Mouse (Mus musculus): ENCODE data around the gene Edil3. TPM values are rescaled to one million over a fixed set of nuclear protein-coding genes. Genes with fewer than 3 reads are reported as not detected.

Gene Edil3
- polyA plus RNA-seq, 1 experiment from 2014 or later, result 5.8 TPM

GRCm38 (mm10) chr13:89256906-89257305 is 435.6 kb downstream of the Edil3 start:
- Histone ChIP-seq H3K27ac (replicated peaks in 1 of 2; ENCODE audit: control insufficient read depth in 1 of 2, insufficient read depth in 1 of 2, low read depth in 2 of 2, low read length in 2 of 2) (no peak overlapping the region), H3K9ac (ENCODE audit: low read length) (no peak overlapping the region), H3K9me3 (ENCODE audit: control insufficient read depth, low read length) (no peaks in the 10 kb centered on the region), H3K4me3 (ENCODE audit: control insufficient read depth in 1 of 2, insufficient read depth in 1 of 2, low read depth in 1 of 2, low read length in 2 of 2) (no peak overlapping the region), H3K36me3 (ENCODE audit: control insufficient read depth, insufficient read depth, low read length) (no peaks in the 10 kb centered on the region), H3K27me3 (ENCODE audit: control insufficient read depth, insufficient read depth, low read length) (no peaks in the 10 kb centered on the region), H3K4me2 (ENCODE audit: low read length) (no peak overlapping the region), H3K4me1 (ENCODE audit: control insufficient read depth in 2 of 2, insufficient read depth in 2 of 2, low read length in 2 of 2) (no peaks in the 10 kb centered on the region)
- 40% methylated on average over 1 of the region's 1 CpGs for WGBS
- no peak for ATAC-seq (ENCODE audit: insufficient number of reproducible peaks, insufficient read depth, low FRiP score, low read depth)

- Histone ChIP-seq H3K36me3 (ENCODE audit: control insufficient read depth, insufficient read depth, low read length) (no peaks in the 10 kb centered on the region), H3K27me3 (ENCODE audit: control insufficient read depth, insufficient read depth, low read length) (no peaks in the 10 kb centered on the region), H3K9me3 (ENCODE audit: control insufficient read depth, low read length) (no peaks in the 10 kb centered on the region), H3K27ac (replicated peaks in 1 of 2; ENCODE audit: control insufficient read depth in 1 of 2, insufficient read depth in 1 of 2, low read depth in 2 of 2, low read length in 2 of 2) (no peak overlapping the region), H3K4me1 (ENCODE audit: control insufficient read depth in 2 of 2, insufficient read depth in 2 of 2, low read length in 2 of 2) (no peaks in the 10 kb centered on the region), H3K4me3 (ENCODE audit: control insufficient read depth in 1 of 2, insufficient read depth in 1 of 2, low read depth in 1 of 2, low read length in 2 of 2) (no peak overlapping the region), H3K9ac (ENCODE audit: low read length) (no peak overlapping the region), H3K4me2 (ENCODE audit: low read length) (no peak overlapping the region)
- no peak for ATAC-seq (ENCODE audit: insufficient number of reproducible peaks, insufficient read depth, low FRiP score, low read depth)
- 73% methylated on average over 5 of the region's 5 CpGs for WGBS
Observed at GRCm38 (mm10) chr13:89286696-89287305, 465.5 kb downstream of the Edil3 start.

DNA sequence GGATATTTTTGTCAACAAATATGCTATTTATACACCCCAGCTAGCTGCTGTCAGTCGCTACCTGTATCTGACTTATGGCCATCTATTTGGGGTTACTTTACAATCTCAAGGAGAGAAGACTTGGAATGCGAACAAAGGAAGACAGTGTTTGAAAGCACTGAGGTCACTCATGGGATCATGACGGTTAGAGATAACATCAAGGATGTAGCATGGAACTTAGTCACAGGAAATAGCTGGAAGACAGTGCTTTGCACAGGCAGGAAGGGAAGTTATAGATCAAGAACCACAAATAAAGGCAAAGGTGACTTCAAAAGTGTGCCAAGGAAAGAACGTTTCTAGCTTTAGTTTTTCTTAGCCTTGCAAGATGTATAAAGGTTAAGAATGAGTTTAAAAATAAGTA is 466.9 kb downstream of the Edil3 start:
- no peak overlapping the region for H3K9ac ChIP-seq (ENCODE audit: low read length)
- no peaks in the 10 kb centered on the region for H3K9me3 ChIP-seq (ENCODE audit: control insufficient read depth, low read length)
- no peaks in the 10 kb centered on the region for H3K4me1 ChIP-seq (ENCODE audit: control insufficient read depth in 2 of 2, insufficient read depth in 2 of 2, low read length in 2 of 2)
- H3K4me3 ChIP-seq (ENCODE audit: control insufficient read depth in 1 of 2, insufficient read depth in 1 of 2, low read depth in 1 of 2, low read length in 2 of 2), result no peak overlapping the region
- H3K27me3 ChIP-seq (ENCODE audit: control insufficient read depth, insufficient read depth, low read length), result no peaks in the 10 kb centered on the region
- 44% methylated on average over 4 of the region's 4 CpGs for WGBS
- H3K4me2 ChIP-seq (ENCODE audit: low read length), result no peak overlapping the region
- H3K36me3 ChIP-seq (ENCODE audit: control insufficient read depth, insufficient read depth, low read length), result no peaks in the 10 kb centered on the region
- H3K27ac ChIP-seq (replicated peaks in 1 of 2; ENCODE audit: control insufficient read depth in 1 of 2, insufficient read depth in 1 of 2, low read depth in 2 of 2, low read length in 2 of 2), result no peak overlapping the region
- no peak for ATAC-seq (ENCODE audit: insufficient number of reproducible peaks, insufficient read depth, low FRiP score, low read depth)

DNA sequence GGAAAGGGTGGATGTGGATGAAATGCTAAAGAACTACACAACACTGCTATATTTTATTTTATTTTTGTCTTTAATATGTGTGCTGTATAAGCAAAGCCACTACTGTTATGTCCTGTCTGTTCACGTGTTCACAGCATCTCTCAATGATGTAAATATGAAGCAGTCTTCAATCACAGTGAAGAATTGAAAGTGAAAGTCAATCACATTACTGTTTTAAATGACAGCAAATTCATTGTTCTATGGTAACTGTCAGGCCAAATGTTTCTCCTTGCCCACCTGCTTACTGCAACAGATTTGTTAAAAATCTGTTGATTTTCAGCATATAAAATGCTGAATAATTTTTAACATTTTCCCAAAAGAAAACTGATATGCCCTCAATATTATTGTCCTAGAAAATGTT is 499.9 kb downstream of the Edil3 start:
- no peak for ATAC-seq (ENCODE audit: insufficient number of reproducible peaks, insufficient read depth, low FRiP score, low read depth)
- no peak overlapping the region for H3K27ac ChIP-seq (replicated peaks in 1 of 2; ENCODE audit: control insufficient read depth in 1 of 2, insufficient read depth in 1 of 2, low read depth in 2 of 2, low read length in 2 of 2)
- H3K9ac ChIP-seq (ENCODE audit: low read length), result no peak overlapping the region
- no peaks in the 10 kb centered on the region for H3K36me3 ChIP-seq (ENCODE audit: control insufficient read depth, insufficient read depth, low read length)
- no peak overlapping the region for H3K4me3 ChIP-seq (ENCODE audit: control insufficient read depth in 1 of 2, insufficient read depth in 1 of 2, low read depth in 1 of 2, low read length in 2 of 2)
- H3K4me2 ChIP-seq (ENCODE audit: low read length), result no peak overlapping the region
- 85% methylated on average over 1 of the region's 1 CpGs for WGBS
- no peaks in the 10 kb centered on the region for H3K9me3 ChIP-seq (ENCODE audit: control insufficient read depth, low read length)
- H3K27me3 ChIP-seq (ENCODE audit: control insufficient read depth, insufficient read depth, low read length), result no peaks in the 10 kb centered on the region
- H3K4me1 ChIP-seq (ENCODE audit: control insufficient read depth in 2 of 2, insufficient read depth in 2 of 2, low read length in 2 of 2), result no peaks in the 10 kb centered on the region

DNA sequence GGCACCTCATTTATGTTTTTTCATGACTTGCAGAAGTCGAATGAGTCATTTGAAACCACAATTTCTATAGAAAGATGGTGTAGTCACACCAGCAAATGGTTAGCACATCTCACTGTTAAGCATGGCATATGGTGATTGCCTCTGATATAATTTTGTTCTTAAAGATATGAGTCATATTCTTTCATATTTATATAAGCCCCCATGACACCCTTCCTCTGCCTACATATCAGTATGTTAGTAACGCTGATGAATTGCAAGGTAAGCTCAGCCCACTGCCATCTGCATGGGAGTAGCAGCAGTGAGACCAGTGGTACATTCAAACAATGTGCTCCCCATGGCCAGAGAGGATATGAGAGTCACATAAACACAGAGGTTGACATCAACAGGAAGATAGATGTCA is 503.0 kb downstream of the Edil3 start:
- WGBS, result 80% methylated on average over 2 of the region's 2 CpGs
- no peaks in the 10 kb centered on the region for H3K27me3 ChIP-seq (ENCODE audit: control insufficient read depth, insufficient read depth, low read length)
- no peak overlapping the region for H3K4me3 ChIP-seq (ENCODE audit: control insufficient read depth in 1 of 2, insufficient read depth in 1 of 2, low read depth in 1 of 2, low read length in 2 of 2)
- H3K4me2 ChIP-seq (ENCODE audit: low read length), result no peak overlapping the region
- ATAC-seq (ENCODE audit: insufficient number of reproducible peaks, insufficient read depth, low FRiP score, low read depth), result no peak
- H3K9me3 ChIP-seq (ENCODE audit: control insufficient read depth, low read length), result no peaks in the 10 kb centered on the region
- no peaks in the 10 kb centered on the region for H3K36me3 ChIP-seq (ENCODE audit: control insufficient read depth, insufficient read depth, low read length)
- H3K27ac ChIP-seq (replicated peaks in 1 of 2; ENCODE audit: control insufficient read depth in 1 of 2, insufficient read depth in 1 of 2, low read depth in 2 of 2, low read length in 2 of 2), result no peak overlapping the region
- H3K4me1 ChIP-seq (ENCODE audit: control insufficient read depth in 2 of 2, insufficient read depth in 2 of 2, low read length in 2 of 2), result no peaks in the 10 kb centered on the region
- H3K9ac ChIP-seq (ENCODE audit: low read length), result no peak overlapping the region

DNA sequence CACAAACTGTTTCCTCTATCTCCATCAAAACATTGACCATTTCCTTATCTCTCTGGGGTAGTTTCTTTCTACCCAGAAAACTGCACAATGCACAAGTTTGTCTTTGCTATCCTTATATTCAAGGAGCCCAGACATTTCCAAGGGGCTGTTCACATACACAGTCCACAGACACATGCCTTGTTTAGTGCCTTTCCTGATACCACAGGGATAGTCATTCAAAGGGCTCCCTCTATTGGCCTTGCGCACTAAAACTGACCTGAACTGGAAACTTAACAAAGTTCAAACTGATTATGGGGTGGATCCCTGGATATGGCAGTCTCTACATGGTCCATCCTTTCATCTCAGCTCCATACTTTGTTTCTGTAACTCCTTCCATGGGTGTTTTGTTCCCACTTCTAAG is 513.2 kb downstream of the Edil3 start:
- Histone ChIP-seq H3K4me3 (ENCODE audit: control insufficient read depth in 1 of 2, insufficient read depth in 1 of 2, low read depth in 1 of 2, low read length in 2 of 2) (no peak overlapping the region), H3K9ac (ENCODE audit: low read length) (no peak overlapping the region), H3K4me1 (ENCODE audit: control insufficient read depth in 2 of 2, insufficient read depth in 2 of 2, low read length in 2 of 2) (peaks cover 2 to 8% of the 10 kb centered on the region in 2 experiments; a peak in 3 of 4 replicates), H3K4me2 (ENCODE audit: low read length) (no peak overlapping the region), H3K27me3 (ENCODE audit: control insufficient read depth, insufficient read depth, low read length) (no peaks in the 10 kb centered on the region), H3K36me3 (ENCODE audit: control insufficient read depth, insufficient read depth, low read length) (no peaks in the 10 kb centered on the region), H3K9me3 (ENCODE audit: control insufficient read depth, low read length) (no peaks in the 10 kb centered on the region), H3K27ac (replicated peaks in 1 of 2; ENCODE audit: control insufficient read depth in 1 of 2, insufficient read depth in 1 of 2, low read depth in 2 of 2, low read length in 2 of 2) (no peak overlapping the region)
- 35% methylated on average over 1 of the region's 1 CpGs for WGBS
- ATAC-seq (ENCODE audit: insufficient number of reproducible peaks, insufficient read depth, low FRiP score, low read depth), result no peak

DNA sequence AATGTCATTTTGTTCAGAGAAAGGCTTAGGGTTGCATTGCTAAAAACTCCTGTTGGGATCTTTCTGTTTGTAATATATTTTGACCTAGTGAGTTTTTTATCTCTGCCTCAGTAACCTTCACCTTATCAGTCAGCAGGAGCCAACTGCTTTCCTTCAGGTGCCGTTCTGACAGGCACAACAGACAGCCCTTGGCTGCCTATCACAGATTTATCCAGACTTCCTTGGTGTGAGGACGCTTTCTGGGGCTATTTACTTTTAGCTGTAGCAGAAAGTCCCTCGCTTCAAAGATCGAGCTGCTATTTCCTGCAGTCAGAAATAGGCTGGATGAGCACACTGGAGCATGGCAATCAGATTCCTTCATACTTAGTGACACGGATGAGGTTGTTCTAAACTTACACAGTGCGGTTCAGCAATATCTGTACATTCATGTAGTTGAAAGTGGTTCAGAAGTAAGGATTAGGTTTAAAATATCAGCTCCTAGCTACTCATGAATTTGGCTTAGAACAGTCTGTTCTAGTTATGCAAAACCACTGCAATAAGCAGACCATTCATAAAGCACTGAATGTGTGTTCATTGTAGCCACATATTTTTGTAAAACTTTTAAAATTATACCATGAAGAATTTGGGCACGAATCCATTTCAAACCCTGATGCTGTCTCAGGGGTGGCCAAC is 514.8 kb downstream of the Edil3 start:
- Histone ChIP-seq H3K9me3 (ENCODE audit: control insufficient read depth, low read length) (no peaks in the 10 kb centered on the region), H3K4me3 (ENCODE audit: control insufficient read depth in 1 of 2, insufficient read depth in 1 of 2, low read depth in 1 of 2, low read length in 2 of 2) (no peak overlapping the region; a peak in 1 of 4 replicates), H3K36me3 (ENCODE audit: control insufficient read depth, insufficient read depth, low read length) (no peaks in the 10 kb centered on the region), H3K27ac (replicated peaks in 1 of 2; ENCODE audit: control insufficient read depth in 1 of 2, insufficient read depth in 1 of 2, low read depth in 2 of 2, low read length in 2 of 2) (peak overlapping the region; percentile 9 to 39; a peak in 1 of 4 replicates), H3K27me3 (ENCODE audit: control insufficient read depth, insufficient read depth, low read length) (no peaks in the 10 kb centered on the region), H3K4me1 (ENCODE audit: control insufficient read depth in 2 of 2, insufficient read depth in 2 of 2, low read length in 2 of 2) (peaks cover 2 to 8% of the 10 kb centered on the region in 2 experiments; a peak in 3 of 4 replicates), H3K9ac (ENCODE audit: low read length) (no peak overlapping the region), H3K4me2 (ENCODE audit: low read length) (peak overlapping the region; percentile 34)
- ATAC-seq (ENCODE audit: insufficient number of reproducible peaks, insufficient read depth, low FRiP score, low read depth), result no peak
- WGBS, result 12% methylated on average over 7 of the region's 7 CpGs

GRCm38 (mm10) chr13:89339055-89339454 is 517.8 kb downstream of the Edil3 start:
- 85% methylated on average over 4 of the region's 4 CpGs for WGBS
- ATAC-seq (ENCODE audit: insufficient number of reproducible peaks, insufficient read depth, low FRiP score, low read depth), result no peak

More at GRCm38 (mm10) chr13:89339055-89339454, 517.8 kb downstream of the Edil3 start:
- Histone ChIP-seq H3K9ac (ENCODE audit: low read length) (no peak overlapping the region), H3K4me3 (ENCODE audit: control insufficient read depth in 1 of 2, insufficient read depth in 1 of 2, low read depth in 1 of 2, low read length in 2 of 2) (no peak overlapping the region), H3K36me3 (ENCODE audit: control insufficient read depth, insufficient read depth, low read length) (no peaks in the 10 kb centered on the region), H3K4me2 (ENCODE audit: low read length) (no peak overlapping the region), H3K9me3 (ENCODE audit: control insufficient read depth, low read length) (no peaks in the 10 kb centered on the region), H3K4me1 (ENCODE audit: control insufficient read depth in 2 of 2, insufficient read depth in 2 of 2, low read length in 2 of 2) (peaks cover 2 to 8% of the 10 kb centered on the region in 2 experiments; a peak in 3 of 4 replicates), H3K27ac (replicated peaks in 1 of 2; ENCODE audit: control insufficient read depth in 1 of 2, insufficient read depth in 1 of 2, low read depth in 2 of 2, low read length in 2 of 2) (no peak overlapping the region), H3K27me3 (ENCODE audit: control insufficient read depth, insufficient read depth, low read length) (no peaks in the 10 kb centered on the region)
